Mouse (Mus musculus) embryonic fibroblast, embryonic 13.5 days (primary cell): ENCODE results near the gene Rtca.

ENCODE experiments used
- CTCF ChIP-seq: IDR thresholded peaks from 2 replicates; pipeline ENCODE4 v1.5.1; 2011; ENCODE audit warnings: mild to moderate bottlenecking, control low read depth, low read length, moderate library complexity, borderline replicate concordance; ENCODE audit not compliant: insufficient read depth
- POLR2A ChIP-seq: IDR thresholded peaks from 2 replicates; pipeline ENCODE4 v1.6.1; 2011; ENCODE audit warnings: low read depth, mild to moderate bottlenecking, control low read depth, low read length, moderate library complexity

GRCm38 (mm10) chr3:116444327-116444726 is 63.7 kb downstream of the Rtca start:
- TF ChIP-seq CTCF = no peak
- TF ChIP-seq POLR2A = no peak
